Mouse (Mus musculus): ENCODE data around the gene Creg2.
"Not testable (repeated sequence)": the region's sequence is repeated elsewhere in the genome, so short reads cannot be mapped to it uniquely, and the experiment has no call there.

The Creg2 gene

DNA sequence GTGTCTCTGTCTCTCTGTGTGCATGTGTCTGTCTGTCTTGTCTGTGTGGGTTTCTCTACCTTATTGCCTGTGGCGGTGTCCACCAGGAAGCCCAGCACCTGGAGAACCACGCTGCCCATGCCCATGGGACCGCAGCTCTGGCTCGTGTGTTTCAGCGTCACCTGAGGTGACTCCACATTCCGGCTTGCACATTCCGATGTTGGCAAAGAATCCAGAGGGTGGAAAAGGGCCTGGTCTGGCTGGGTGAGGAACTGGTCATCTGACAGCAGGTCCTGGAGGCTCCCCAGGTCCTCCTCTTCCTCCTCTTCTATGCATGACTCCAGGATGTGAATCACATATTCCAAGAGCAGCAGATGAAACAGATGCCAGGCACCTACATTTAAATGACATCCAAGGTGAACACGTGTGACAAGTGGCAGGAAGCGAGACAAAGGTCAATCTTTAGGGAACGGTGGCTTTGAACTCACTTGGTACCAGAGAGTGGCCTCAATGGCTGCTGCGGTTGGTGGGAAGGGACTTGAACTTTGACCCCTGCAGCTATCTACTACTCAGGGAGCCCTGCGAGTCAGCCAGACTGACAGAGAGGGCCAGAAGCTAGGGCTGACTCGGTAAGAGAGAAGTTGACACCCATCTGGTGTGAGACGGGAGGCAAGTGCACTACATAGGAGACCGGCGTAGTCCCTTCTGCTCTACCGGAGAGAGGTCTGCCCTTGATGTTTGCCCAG is 19.1 kb upstream of the Creg2 start:
- DNase-seq (ENCODE audit: low read depth, low spot score), result no peak
- Histone ChIP-seq H3K36me3 (ENCODE audit: control insufficient read depth, insufficient read depth, low read length, poor library complexity, severe bottlenecking) (no peaks in the 10 kb centered on the region), H3K27me3 (ENCODE audit: control insufficient read depth, insufficient read depth, low read length, poor library complexity, severe bottlenecking) (no peaks in the 10 kb centered on the region; the same call in 1 of the 2 replicates)

DNA sequence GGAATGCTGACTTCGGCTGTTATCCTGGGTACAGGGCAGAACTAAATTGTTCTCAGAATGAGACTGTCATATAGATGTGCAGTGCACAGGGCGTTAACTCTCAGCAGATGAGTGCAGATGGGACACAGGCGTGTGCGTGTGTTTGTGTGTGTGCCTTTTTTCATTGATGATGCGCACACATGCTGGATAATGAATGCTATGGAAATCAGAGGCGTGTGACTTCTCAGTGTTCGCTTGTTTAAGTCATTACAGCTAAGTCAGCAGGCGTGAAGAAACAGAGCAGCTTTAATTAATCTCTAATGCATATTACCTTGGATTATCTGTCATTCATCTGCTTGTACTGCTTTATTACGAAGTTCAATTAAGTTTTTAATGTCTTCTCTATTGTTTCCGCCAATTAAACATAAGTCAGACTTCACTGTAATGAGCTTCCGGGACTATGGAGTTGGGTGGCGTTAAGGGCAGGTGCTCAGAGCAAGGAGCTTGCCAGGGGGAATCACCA is 15.5 kb upstream of the Creg2 start:
- no peaks in the 10 kb centered on the region; the same call in 1 of the 2 replicates for H3K27me3 ChIP-seq (ENCODE audit: control insufficient read depth, insufficient read depth, low read length, poor library complexity, severe bottlenecking)
- no peak for DNase-seq (ENCODE audit: low read depth, low spot score)

DNA sequence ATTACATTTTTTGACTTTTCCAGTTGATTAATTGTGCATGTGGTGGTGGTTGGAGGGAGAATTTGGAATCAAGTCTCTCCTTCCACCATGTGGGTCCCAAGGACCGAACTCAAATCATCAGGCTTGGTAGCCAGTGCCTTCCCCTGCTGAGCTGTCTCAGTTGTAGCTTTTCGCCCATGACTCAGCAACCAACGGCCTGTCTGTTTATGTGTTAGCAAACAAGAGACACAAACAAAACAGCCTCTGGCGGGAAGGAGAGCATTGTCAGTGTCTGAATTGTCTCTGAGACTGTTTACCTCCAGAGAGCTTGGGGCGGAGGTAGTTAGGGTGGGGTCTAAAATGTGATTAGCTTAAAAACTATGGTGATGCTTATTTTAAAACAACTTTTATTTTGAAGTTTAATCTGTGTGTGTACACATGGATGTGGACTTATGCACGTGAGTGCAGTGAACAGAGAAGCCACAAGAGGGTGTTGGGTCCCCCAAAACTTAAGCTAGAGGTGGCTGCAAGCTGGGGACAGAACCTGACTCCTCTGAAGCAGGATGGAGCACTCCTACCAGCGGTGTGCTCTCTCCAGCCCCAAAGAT is 12.9 kb upstream of the Creg2 start:
- DNase-seq (ENCODE audit: low read depth, low spot score), result no peak
- no peaks in the 10 kb centered on the region for H3K36me3 ChIP-seq (ENCODE audit: control insufficient read depth, insufficient read depth, low read length, poor library complexity, severe bottlenecking)
- H3K27me3 ChIP-seq (ENCODE audit: control insufficient read depth, insufficient read depth, low read length, poor library complexity, severe bottlenecking), result no peaks in the 10 kb centered on the region; the same call in 1 of the 2 replicates

More for the DNA sequence above, 15.5 kb upstream of the Creg2 start:
- no peaks in the 10 kb centered on the region for H3K36me3 ChIP-seq (ENCODE audit: control insufficient read depth, insufficient read depth, low read length, poor library complexity, severe bottlenecking)

DNA sequence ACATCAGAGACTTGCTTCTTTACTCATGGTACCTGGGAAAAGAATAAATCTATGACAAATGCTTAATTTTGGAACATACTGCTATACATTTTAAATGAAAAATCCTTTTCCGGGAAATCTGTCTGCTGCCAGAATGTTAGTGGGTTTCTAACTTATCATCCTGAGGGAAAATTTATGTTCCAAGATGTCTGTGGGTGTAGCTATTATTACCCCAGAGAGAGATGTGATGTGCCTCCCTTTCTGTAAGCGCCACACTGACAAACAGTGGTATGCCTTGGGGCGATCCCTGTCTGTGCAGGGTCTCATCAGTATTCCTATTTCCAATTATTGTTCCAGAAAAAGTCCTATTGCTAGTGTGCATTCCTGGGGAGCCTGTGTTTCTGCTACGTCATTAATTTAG is 11.8 kb upstream of the Creg2 start:
- H3K36me3 ChIP-seq (ENCODE audit: control insufficient read depth, insufficient read depth, low read length, poor library complexity, severe bottlenecking), result no peaks in the 10 kb centered on the region
- DNase-seq (ENCODE audit: low read depth, low spot score), result no peak
- H3K27me3 ChIP-seq (ENCODE audit: control insufficient read depth, insufficient read depth, low read length, poor library complexity, severe bottlenecking), result no peaks in the 10 kb centered on the region; the same call in 1 of the 2 replicates

DNA sequence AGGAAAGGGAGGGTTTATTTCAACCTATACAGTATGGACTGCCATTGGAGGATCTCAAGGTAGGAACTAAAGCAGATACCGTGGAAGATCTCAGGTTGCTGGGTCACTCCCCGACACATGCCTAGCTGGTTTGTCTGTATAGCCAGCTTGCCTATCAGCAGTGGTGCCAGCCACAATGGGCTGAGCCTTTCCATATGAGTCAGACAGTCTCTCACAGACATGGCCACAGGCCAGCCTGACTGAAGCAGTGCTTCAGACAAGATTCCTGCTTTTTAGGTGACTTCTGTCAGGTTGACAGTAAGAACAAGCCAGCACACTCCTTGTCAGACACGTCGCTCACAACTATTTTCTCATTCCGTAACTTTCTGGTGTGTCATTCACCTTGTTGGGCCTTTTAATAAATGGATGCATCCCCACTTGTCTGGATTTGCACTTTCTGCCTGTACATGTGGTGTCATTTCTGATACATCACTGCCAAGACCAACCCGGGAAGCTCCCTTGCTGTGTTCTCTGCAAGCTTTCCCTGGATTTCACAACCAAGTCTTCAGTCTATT is 5.8 kb upstream of the Creg2 start:
- DNase-seq (ENCODE audit: low read depth, low spot score), result no peak
- H3K27me3 ChIP-seq (ENCODE audit: control insufficient read depth, insufficient read depth, low read length, poor library complexity, severe bottlenecking), result no peaks in the 10 kb centered on the region; the same call in 1 of the 2 replicates
- no peaks in the 10 kb centered on the region for H3K36me3 ChIP-seq (ENCODE audit: control insufficient read depth, insufficient read depth, low read length, poor library complexity, severe bottlenecking)

DNA sequence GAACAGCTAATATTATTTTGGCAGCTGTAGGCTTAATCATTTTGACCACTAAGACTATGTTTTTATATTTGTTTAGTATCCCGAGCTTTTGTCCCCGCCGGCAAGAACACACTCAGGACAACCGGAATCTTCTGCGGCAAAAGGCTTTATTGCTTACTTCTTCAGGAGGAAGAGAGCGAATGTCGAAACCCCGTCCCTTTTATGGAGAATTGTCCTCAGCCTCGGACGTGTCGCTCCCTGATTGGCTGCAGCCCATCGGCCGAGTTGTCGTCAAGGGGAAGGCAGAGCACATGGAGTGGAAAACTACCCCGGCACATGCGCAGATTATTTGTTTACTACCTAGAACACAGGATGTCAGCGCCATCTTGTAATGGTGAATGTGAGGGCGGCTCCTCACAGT is 3.6 kb upstream of the Creg2 start:
- H3K27me3 ChIP-seq (ENCODE audit: control insufficient read depth, insufficient read depth, low read length, poor library complexity, severe bottlenecking); H3K36me3 ChIP-seq (ENCODE audit: control insufficient read depth, insufficient read depth, low read length, poor library complexity, severe bottlenecking); DNase-seq (ENCODE audit: low read depth, low spot score): not testable (repeated sequence)

DNA sequence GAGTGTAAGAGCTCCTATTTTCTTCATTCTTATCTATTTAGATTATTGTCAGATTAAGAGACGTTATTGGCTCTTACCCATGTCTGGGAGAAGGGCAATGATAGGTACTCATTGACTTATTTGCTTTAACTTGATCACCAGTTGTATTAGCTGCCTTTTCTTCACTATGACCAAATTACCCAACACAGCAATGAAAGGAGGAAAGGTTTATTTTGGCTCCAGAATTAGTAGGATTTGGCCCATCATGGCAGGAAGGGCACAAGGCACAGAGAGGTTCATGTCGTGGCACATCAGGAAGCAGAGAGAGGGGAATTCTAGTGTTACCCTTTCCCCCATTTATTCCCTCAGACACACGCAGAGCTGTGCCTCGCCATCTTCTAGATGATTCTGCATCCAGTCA is 1.8 kb upstream of the Creg2 start:
- Histone ChIP-seq H3K36me3 (ENCODE audit: control insufficient read depth, insufficient read depth, low read length, poor library complexity, severe bottlenecking) (no peaks in the 10 kb centered on the region), H3K27me3 (ENCODE audit: control insufficient read depth, insufficient read depth, low read length, poor library complexity, severe bottlenecking) (no peaks in the 10 kb centered on the region; the same call in 1 of the 2 replicates)
- no peak for DNase-seq (ENCODE audit: low read depth, low spot score)

DNA sequence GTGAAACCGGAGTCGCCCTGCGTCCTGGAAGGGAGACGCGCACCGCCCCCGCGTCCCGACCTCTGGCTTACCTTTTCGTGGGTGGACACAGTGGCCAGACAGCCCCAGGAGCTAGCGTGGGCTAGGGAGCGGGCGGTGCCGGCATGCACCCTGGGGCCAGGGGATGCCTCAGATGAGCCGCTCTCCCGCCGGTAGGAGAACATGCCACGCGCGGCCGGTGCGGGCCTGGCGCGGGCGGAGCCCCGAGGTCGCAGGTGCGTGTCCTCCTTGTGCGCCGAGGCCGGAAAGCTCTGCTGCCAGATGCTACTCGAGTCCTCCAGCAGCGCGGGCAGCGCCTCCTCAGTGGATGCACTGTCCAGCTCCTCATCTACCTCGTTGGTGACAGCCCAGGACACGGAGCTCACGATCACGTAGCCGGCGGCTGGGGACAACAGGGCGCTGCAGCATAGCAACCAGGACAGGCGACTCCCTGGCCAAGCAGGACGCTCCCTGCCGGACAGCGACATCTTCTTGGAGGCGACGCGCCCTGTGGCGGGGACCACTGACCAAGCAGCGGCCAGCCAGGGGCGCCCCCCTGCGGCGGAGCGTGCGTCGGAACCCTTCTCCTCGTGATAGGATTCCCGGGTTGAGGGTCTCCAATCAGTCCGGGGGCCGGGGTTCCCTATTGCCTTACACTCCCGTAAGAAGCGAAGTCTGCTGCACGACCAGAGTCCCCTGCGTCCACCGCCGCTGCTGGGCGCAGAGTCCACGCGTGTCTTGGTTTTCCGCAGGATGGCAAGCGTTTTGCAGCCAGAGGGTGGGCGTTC is 636 bp downstream of the Creg2 start:
- H3K36me3 ChIP-seq (ENCODE audit: control insufficient read depth, insufficient read depth, low read length, poor library complexity, severe bottlenecking), result no peaks in the 10 kb centered on the region
- peak; percentile 10 for DNase-seq (ENCODE audit: low read depth, low spot score)
- H3K27me3 ChIP-seq (ENCODE audit: control insufficient read depth, insufficient read depth, low read length, poor library complexity, severe bottlenecking), result no peaks in the 10 kb centered on the region; the same call in 1 of the 2 replicates

DNA sequence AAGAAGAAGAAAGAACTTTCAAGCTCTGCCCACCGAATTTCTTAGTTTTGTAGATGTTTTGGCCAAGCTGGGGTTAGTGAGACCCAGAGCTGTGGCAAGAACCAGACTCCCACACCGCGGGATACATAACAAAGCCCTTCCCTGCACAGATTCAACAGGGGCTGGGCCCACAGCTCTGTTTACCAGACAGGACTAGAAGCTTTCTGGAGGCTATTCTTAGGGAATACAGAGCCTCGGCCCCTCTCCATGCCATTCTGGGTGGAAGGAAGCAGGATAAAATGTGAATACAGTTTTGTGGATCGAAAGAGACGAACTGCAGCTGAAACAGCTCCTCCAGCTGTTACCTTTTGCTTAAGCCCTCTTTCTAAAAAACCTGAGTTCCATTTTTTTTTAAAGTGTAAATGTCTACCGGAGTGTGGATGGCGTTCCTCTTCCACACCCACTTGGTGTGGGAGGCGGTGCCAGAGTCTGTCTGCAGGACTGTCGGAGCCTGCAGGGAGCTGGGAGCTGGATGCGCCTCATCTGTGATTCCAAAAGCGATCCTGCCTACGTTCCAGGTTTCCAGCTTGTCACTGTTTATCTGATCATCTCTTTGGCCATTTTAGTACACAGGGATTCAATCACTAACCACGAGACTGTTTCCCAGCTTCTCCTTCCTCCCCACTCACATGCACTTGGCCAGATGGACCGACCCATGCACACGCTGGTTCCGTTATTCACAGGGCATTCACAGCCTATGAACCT is 1.4 kb downstream of the Creg2 start:
- DNase-seq (ENCODE audit: low read depth, low spot score), result no peak
- H3K27me3 ChIP-seq (ENCODE audit: control insufficient read depth, insufficient read depth, low read length, poor library complexity, severe bottlenecking), result no peaks in the 10 kb centered on the region; the same call in 1 of the 2 replicates
- H3K36me3 ChIP-seq (ENCODE audit: control insufficient read depth, insufficient read depth, low read length, poor library complexity, severe bottlenecking), result no peaks in the 10 kb centered on the region

DNA sequence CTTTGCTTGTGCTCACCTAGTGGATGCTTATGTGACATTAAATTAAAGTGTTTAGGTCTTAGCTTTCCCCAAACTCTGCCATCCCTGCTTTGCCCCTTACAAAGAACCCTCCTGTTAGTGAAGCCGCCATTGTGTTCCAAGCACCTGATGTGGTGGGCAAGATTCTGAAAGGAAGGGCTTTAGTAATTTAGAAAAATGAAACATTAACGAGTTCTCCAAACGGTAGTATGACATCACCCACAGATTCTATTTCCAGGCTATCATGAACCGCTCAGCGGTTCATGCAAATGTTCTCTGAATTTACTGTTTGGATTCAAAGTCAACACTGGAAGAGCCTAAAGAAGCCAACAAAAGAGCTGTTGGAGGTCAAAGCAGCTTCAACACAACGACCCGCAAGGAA is 2.7 kb downstream of the Creg2 start:
- DNase-seq (ENCODE audit: low read depth, low spot score), result no peak
- Histone ChIP-seq H3K36me3 (ENCODE audit: control insufficient read depth, insufficient read depth, low read length, poor library complexity, severe bottlenecking) (no peaks in the 10 kb centered on the region), H3K27me3 (ENCODE audit: control insufficient read depth, insufficient read depth, low read length, poor library complexity, severe bottlenecking) (no peaks in the 10 kb centered on the region; the same call in 1 of the 2 replicates)

DNA sequence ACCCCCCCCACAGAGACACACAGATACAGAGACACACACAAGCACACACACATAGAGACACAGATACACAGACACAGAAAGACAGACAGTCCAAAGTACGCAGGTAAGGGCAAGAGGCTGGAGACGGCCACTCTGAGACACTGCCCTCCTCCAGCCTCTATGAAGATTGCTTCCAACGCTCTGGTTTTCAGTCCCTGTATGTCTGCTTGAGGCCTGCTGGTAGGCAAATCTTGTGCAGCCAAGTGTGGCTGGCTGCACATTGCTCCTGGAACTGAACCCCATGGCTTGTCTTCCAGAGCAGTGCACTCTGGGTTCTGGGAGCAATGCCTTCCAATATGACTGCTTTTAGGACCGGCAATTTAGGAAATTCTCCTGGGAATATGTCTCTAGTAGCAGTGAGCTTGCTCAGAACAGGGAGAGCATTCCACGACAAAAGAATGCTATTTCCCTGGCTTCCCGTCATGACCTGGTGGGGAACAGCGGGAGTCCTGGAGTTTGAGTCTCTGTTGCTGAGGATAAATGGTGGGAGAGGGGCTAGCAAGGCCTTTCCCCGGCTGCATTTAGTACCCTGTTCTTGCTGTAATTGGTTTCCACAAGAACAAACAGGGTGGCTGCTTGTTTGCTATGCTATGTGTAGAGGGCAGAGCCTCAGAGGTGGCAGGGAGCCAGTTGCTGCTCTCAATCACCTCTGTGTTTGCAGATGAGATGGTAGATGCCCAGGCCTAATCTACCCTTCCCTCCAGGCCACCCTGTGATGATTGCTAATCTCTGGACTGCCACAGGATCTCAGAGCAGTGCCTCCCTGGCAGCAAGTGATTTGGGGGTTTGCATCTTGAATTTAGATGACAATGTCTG is 5.1 kb downstream of the Creg2 start:
- no peaks in the 10 kb centered on the region for H3K36me3 ChIP-seq (ENCODE audit: control insufficient read depth, insufficient read depth, low read length, poor library complexity, severe bottlenecking)
- DNase-seq (ENCODE audit: low read depth, low spot score), result no peak
- no peaks in the 10 kb centered on the region for H3K27me3 ChIP-seq (ENCODE audit: control insufficient read depth, insufficient read depth, low read length, poor library complexity, severe bottlenecking)

DNA sequence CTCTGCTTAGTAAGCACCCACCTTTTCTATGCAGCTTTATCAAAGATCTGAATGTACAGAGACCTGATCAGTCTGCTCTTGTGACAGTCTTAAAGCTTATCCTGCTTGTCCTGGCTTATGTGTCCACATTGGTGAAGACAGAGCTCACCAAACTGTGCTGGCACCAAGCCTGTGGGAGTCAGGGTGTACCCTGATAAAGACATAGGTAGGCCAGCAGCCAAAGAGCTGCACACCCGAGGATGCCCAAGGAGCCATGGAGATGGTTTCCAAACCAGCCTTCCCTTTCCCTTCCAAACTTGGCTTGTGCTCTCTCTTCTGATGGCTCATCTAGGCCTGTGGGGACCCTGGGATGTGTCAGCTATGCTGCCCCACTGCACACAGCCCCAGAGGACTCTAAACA is 6.9 kb downstream of the Creg2 start:
- H3K27me3 ChIP-seq (ENCODE audit: control insufficient read depth, insufficient read depth, low read length, poor library complexity, severe bottlenecking), result no peaks in the 10 kb centered on the region
- no peak for DNase-seq (ENCODE audit: low read depth, low spot score)
- H3K36me3 ChIP-seq (ENCODE audit: control insufficient read depth, insufficient read depth, low read length, poor library complexity, severe bottlenecking), result no peaks in the 10 kb centered on the region

DNA sequence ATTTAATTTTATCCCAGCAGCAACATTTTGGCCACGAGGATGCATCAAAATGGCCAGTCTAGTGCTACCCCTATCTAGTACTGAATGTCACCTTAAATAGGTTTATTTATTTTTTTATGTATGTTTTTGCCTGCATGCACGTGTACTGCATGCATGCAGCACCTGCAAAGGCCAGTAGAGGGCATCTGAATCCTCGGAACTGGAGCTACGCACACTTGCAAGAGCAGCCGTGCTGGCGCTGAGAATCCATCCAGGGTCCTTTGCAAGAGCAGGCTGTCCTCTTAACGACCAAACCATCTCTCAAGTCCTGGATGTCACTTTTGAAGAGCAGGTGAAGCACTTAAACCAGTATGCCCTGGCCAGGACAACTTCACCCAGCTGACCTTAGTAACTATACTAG is 9.6 kb downstream of the Creg2 start:
- Histone ChIP-seq H3K36me3 (ENCODE audit: control insufficient read depth, insufficient read depth, low read length, poor library complexity, severe bottlenecking) (no peaks in the 10 kb centered on the region), H3K27me3 (ENCODE audit: control insufficient read depth, insufficient read depth, low read length, poor library complexity, severe bottlenecking) (no peaks in the 10 kb centered on the region)
- no peak for DNase-seq (ENCODE audit: low read depth, low spot score)
